Mouse (Mus musculus): ENCODE data around the gene Col23a1. TPM values are rescaled to one million over a fixed set of nuclear protein-coding genes. Genes with fewer than 3 reads are reported as not detected.
A peak's percentile ranks its signal among the peaks of the same experiment; 100 is the strongest.

Gene Col23a1
- polyA plus RNA-seq (2012; rRNA removed) = 1.5 and 1.9 TPM in 2 replicates

DNA sequence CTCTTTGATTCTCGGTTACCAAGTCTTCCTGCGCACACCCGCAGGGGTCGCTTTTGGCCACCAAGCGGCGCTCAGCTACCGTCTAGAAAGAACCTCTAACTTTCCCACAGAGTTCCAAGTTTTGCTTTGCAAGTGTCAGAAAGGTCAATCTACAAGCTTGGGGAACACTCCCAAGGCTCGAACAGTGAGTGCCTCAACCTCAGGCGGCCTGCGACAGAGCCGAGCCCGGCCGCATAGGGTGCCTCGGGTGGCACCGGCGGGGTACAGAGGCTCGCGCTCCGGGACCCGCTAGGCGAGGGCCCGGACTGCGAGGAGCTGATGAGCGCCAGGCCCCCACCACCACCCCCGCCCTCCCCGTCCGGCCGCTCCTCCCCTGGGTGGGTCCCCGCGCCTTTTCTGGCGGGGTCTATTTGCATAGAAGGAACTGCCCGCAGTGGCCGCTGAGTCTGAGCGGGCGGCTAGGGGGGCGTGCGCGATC, at the start of gene Col23a1:
Gene Col23a1 (plus strand): TSS at position 357 of the 478 bp plus-strand sequence.
- Histone ChIP-seq H3K27ac (ENCODE audit: insufficient read depth, low read depth, low read length) (no peak within 1 kb of the TSS), H3K36me3 (ENCODE audit: control insufficient read depth, insufficient read depth, low read length) (no peaks in the 10 kb centered on the region), H3K27me3 (replicated peaks; ENCODE audit: control insufficient read depth, insufficient read depth, low read length) (no peaks in the 10 kb centered on the region), H3K4me3 (ENCODE audit: insufficient read depth, low read depth, low read length) (peak within 1 kb of the TSS; percentile 80), H3K4me1 (ENCODE audit: control insufficient read depth, insufficient read depth, low read length) (no peaks in the 10 kb centered on the region)
- TF ChIP-seq POLR2A (IDR thresholded peaks at IDR 0.05; ENCODE audit: low read depth, low read length) (no peak), CTCF (conservative IDR thresholded peaks at IDR 0.05; ENCODE audit: insufficient read depth, insufficient read length, low read depth, low read length) (peak; percentile 80)
- WGBS = under 1% methylated on average over 35 of the region's 38 CpGs
- peak; percentile 86 for DNase-seq

DNA sequence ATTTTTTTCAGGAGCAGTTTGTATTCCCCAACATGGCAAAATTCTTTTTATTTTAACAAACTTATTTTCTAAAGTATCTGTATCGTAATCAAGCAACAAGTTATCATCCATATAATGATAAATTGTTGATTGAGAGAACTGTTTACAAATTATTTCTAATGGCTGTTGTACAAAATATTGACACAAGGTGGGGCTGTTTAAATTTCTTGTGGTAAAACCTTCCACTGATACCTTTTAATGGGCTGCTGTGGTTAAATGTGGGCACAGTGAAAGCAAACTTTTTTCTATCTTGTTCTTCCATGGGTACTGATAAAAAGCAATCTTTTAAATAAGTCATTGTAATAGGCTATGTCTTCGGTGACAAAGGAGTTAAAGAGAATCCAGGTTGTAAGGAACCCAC, 46.8 kb upstream of the Col23a1 start:
- Histone ChIP-seq H3K36me3 (ENCODE audit: control insufficient read depth, insufficient read depth, low read length) (no peaks in the 10 kb centered on the region), H3K4me3 (ENCODE audit: insufficient read depth, low read depth, low read length) (no peak overlapping the region), H3K27me3 (replicated peaks; ENCODE audit: control insufficient read depth, insufficient read depth, low read length) (no peaks in the 10 kb centered on the region), H3K27ac (ENCODE audit: insufficient read depth, low read depth, low read length) (no peak overlapping the region), H3K4me1 (ENCODE audit: control insufficient read depth, insufficient read depth, low read length) (no peaks in the 10 kb centered on the region)
- WGBS = 90% methylated on average over 2 of the region's 2 CpGs
- TF ChIP-seq CTCF (conservative IDR thresholded peaks at IDR 0.05; ENCODE audit: insufficient read depth, insufficient read length, low read depth, low read length) (no peak), POLR2A (IDR thresholded peaks at IDR 0.05; ENCODE audit: low read depth, low read length) (no peak)
- no peak for DNase-seq

DNA sequence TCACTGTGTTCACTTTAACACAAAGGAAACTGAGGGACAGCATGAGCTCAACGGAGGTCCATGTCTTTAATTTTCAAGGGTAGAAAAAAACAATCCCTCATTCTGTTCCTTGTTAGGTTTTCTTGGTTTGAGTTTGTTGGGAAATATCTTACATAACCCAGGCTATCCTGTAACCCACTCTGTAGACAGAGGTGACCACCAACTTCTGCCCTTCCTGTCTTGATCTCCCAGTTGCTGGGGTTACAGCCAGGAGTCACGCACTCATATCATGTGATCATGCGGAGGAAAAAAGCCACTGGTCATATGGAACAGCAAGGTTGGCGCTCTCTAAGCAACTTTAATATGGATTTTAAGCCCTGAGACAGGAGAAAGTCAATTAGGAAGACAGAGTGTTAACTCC, 32.7 kb upstream of the Col23a1 start:
- no peak for DNase-seq
- no peak overlapping the region for H3K27ac ChIP-seq (ENCODE audit: insufficient read depth, low read depth, low read length)
- no peak for TF ChIP-seq CTCF (conservative IDR thresholded peaks at IDR 0.05; ENCODE audit: insufficient read depth, insufficient read length, low read depth, low read length)
- 88% methylated on average over 4 of the region's 4 CpGs for WGBS
- no peaks in the 10 kb centered on the region for H3K4me1 ChIP-seq (ENCODE audit: control insufficient read depth, insufficient read depth, low read length)
- H3K27me3 ChIP-seq (replicated peaks; ENCODE audit: control insufficient read depth, insufficient read depth, low read length) = no peaks in the 10 kb centered on the region
- H3K4me3 ChIP-seq (ENCODE audit: insufficient read depth, low read depth, low read length) = no peak overlapping the region
- no peaks in the 10 kb centered on the region for H3K36me3 ChIP-seq (ENCODE audit: control insufficient read depth, insufficient read depth, low read length)

DNA sequence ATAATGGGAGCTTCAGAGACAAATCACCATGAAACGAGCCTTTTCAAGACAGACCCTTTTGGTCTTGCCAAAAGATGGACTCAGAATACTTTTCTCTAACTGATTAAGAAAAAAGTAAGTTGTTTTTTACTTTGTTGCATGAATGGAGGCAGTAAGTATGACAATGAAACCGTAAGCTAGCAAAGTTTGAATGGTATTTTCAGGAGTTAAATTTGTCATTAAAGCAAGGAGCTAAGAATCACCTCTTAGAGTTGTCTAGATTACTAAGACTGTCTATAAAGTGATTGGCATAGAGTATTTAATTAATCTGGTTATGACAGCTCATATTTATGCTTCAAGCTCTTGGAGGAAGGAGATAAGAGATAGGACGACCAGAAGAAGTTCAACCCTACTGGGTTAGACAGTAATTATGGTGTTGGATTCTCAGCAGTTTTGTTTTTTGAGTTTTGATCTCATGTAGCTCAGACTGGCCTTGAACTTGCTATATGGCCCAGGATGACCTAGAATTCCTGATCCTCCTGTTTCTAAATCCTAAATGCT, 28.0 kb upstream of the Col23a1 start, which contains the start of gene Clk4:
Gene Clk4 (plus strand): TSS at position 51 of the 540 bp plus-strand sequence.
- 85% methylated on average over 3 of the region's 3 CpGs for WGBS
- TF ChIP-seq POLR2A (IDR thresholded peaks at IDR 0.05; ENCODE audit: low read depth, low read length) = no peak
- no peak for TF ChIP-seq CTCF (conservative IDR thresholded peaks at IDR 0.05; ENCODE audit: insufficient read depth, insufficient read length, low read depth, low read length)

DNA sequence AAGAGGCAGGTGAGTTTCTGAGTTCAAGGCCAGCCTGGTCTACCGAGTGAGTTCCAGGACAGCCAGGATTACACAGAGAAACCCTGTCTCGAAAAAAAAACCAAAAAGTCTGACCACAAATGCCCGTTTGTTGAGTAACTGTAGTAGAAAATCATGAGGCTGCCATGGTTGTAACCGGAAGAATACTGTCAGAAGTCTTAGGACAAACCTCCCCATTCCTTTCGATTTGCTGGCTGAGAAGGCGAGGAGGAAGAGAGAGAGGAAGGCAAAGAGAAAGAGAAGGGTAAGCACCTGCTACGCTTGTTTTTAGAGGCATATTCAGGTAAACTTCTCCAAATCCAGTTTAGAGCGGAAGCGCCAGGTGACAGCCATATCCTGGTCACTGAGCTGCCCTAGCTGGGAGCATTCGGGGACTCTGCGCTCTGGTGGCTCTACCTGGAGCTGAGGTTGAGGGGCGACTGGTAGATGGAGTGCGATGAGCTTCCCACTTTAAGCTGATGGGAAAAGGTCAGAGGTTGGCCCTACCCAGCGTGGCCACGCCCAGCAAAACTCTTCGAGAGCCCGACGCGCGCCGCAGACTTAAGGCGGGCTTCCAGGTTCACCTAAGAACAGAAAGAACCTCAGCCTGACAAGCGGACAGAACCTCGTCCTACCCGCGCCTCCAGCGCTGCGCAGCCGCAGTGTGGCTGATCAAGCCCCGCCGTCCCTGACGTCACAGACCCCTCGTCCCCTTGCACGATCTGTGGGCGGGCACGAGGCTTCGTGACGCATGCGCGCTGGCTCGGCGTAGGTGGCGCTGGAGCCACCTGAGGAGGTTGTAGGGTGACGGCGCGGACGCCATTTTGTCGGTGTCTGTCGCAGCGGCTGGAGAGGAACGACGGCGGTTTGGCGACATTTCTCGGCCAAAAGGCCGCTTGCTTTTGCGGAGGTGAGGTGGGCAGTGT, 27.1 kb upstream of the Col23a1 start, which contains the start of gene BC049762:
Gene BC049762 (minus strand): TSS at position 705 of the 944 bp plus-strand sequence.
- peaks cover 3% of the 10 kb centered on the region for H3K4me1 ChIP-seq (ENCODE audit: control insufficient read depth, insufficient read depth, low read length)
- peak within 1 kb of the TSS; percentile 79 for H3K4me3 ChIP-seq (ENCODE audit: insufficient read depth, low read depth, low read length)
- 8% methylated on average over 57 of the region's 57 CpGs for WGBS
- H3K36me3 ChIP-seq (ENCODE audit: control insufficient read depth, insufficient read depth, low read length) = no peaks in the 10 kb centered on the region; the same call in 1 of the 2 replicates
- peak within 1 kb of the TSS; percentile 99 for H3K27ac ChIP-seq (ENCODE audit: insufficient read depth, low read depth, low read length)
- H3K27me3 ChIP-seq (replicated peaks; ENCODE audit: control insufficient read depth, insufficient read depth, low read length) = no peaks in the 10 kb centered on the region
- DNase-seq = peak; percentile 99
- TF ChIP-seq CTCF (conservative IDR thresholded peaks at IDR 0.05; ENCODE audit: insufficient read depth, insufficient read length, low read depth, low read length) (no peak), POLR2A (IDR thresholded peaks at IDR 0.05; ENCODE audit: low read depth, low read length) (peak; percentile 76)

More for the DNA sequence above, 28.0 kb upstream of the Col23a1 start, which contains the start of gene Clk4:
- Histone ChIP-seq H3K27me3 (replicated peaks; ENCODE audit: control insufficient read depth, insufficient read depth, low read length) (no peaks in the 10 kb centered on the region), H3K27ac (ENCODE audit: insufficient read depth, low read depth, low read length) (peak within 1 kb of the TSS; percentile 29), H3K4me3 (ENCODE audit: insufficient read depth, low read depth, low read length) (peak within 1 kb of the TSS; percentile 48), H3K36me3 (ENCODE audit: control insufficient read depth, insufficient read depth, low read length) (no peaks in the 10 kb centered on the region; the same call in 1 of the 2 replicates), H3K4me1 (ENCODE audit: control insufficient read depth, insufficient read depth, low read length) (peaks cover 3% of the 10 kb centered on the region)
- no peak for DNase-seq

DNA sequence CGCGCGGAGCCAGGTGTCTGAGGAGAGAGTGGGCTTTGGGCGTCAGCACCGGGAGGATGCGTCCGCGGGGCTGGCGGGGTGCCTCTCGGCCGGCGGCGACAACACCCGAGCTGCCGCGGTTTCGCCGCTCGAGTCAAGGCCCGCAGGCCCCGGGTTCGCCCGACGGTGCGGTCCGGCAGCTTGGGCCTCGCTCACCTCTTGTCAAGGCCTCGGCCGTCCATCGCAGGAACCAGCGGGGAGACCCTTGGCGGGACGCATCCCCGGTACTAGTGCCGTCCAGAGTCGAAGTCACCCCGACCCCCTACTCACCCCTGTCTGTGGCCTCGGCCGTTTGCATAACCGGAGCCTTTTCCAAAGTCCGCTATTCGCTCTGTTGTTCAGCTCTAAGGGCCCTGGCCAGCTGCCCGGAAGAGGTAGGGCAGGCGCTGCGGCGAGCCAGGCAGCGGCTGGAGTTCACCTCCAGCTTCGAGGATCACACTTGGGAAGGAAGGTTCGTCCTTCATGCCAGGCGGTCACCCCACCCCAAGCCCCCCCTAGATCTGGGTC, 26.4 kb upstream of the Col23a1 start:
- Histone ChIP-seq H3K4me3 (ENCODE audit: insufficient read depth, low read depth, low read length) (peak overlapping the region; percentile 79), H3K36me3 (ENCODE audit: control insufficient read depth, insufficient read depth, low read length) (no peaks in the 10 kb centered on the region; the same call in 1 of the 2 replicates), H3K27ac (ENCODE audit: insufficient read depth, low read depth, low read length) (peak overlapping the region; percentile 99), H3K27me3 (replicated peaks; ENCODE audit: control insufficient read depth, insufficient read depth, low read length) (no peaks in the 10 kb centered on the region), H3K4me1 (ENCODE audit: control insufficient read depth, insufficient read depth, low read length) (peaks cover 3% of the 10 kb centered on the region)
- WGBS = under 1% methylated on average over 50 of the region's 50 CpGs
- TF ChIP-seq POLR2A (IDR thresholded peaks at IDR 0.05; ENCODE audit: low read depth, low read length) (peak; percentile 56), CTCF (conservative IDR thresholded peaks at IDR 0.05; ENCODE audit: insufficient read depth, insufficient read length, low read depth, low read length) (no peak)
- DNase-seq = peak; percentile 93

Measured in kidney, adult 2 months (tissue).